Mouse (Mus musculus) spleen, adult 2 months (tissue): Measurements from ENCODE around the gene Tut7.

ENCODE experiments used
- CTCF ChIP-seq: fragments of 200-500 bp; IDR thresholded peaks from 2 replicates; pipeline ENCODE4 v1.5.1; 2011; ENCODE audit warnings: mild to moderate bottlenecking, inconsistent platforms; ENCODE audit not compliant: insufficient read depth, insufficient read length, insufficient replicate concordance; ENCODE audit errors: extremely low read depth
- POLR2A ChIP-seq: fragments of 200-500 bp; IDR thresholded peaks from 2 replicates; pipeline ENCODE4 v1.6.1; 2011; ENCODE audit warnings: low read depth, low read length, inconsistent platforms

DNA sequence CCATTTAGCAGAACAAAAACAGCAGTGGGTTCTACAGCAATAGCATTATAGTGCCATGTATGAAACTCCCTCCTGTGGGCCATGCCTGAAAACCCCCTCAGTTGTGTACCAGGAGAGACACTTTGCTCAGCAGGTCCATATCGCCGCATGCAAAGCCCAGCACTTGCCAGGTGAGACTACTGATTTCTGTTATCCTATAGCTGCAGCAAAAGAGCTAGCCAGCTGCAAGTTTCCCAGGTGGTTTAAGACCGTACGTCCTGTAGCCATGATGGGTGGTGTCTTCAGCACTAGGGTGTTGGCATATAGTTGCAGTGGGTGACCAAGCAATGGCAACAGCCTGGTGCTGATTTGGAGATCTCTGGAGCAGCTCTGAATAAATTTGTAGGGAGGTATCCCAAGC is 83.5 kb downstream of the Tut7 start:
- TF ChIP-seq POLR2A (no peak), CTCF (no peak)
